Mouse (Mus musculus) G1E (cell line): ENCODE measurements at regions not wholly inside any gene's neighbourhood (a gene's known extent, or its start where the extent isn't known, plus 50 kb on each side); places are given as distances from the start of the nearest gene placed in this dataset.

Experiments used
- CTCF ChIP-seq: IDR thresholded peaks from 2 replicates; pipeline ENCODE4 v1.5.1; 2012; ENCODE audit warnings: low read depth, low read length, inconsistent platforms, mixed read lengths
- POLR2AphosphoS5 ChIP-seq: IDR thresholded peaks from 2 replicates; pipeline ENCODE4 v1.6.1; 2012; ENCODE audit warnings: low read depth, low read length, inconsistent platforms; ENCODE audit not compliant: insufficient replicate concordance
- TAL1 ChIP-seq: conservative IDR thresholded peaks from 2 replicates; pipeline ENCODE4 v1.6.1; 2012; ENCODE audit warnings: low read depth, low read length, inconsistent platforms, mixed read lengths

GRCm38 (mm10) chr14:16152702-16153101 is 96.4 kb upstream of the Ngly1 start:
- no peak for TF ChIP-seq CTCF
- no peak for TF ChIP-seq TAL1
- no peak for TF ChIP-seq POLR2AphosphoS5
